Mouse (Mus musculus): Measurements from ENCODE around the gene Sufu.

DNA sequence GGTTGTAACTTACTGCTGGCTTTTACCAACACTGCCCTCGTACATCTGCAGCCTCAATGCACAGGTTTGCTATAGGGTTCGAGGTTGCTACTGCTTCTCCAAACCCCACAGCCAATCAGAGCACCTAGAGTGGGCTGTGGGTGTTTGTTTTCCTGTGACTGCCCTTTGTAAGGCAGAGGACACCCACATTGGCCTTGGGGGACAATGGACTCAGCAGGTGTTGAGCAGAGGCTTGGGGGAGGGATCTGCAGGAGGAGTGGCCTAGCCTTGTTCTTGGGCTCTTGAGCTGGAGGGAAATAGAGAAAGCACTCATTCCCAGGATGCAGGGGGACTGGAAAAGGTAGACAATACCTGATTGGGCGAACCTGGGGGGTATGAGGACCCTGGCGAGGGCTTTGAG, 38.3 kb upstream of the Sufu start:
- no peak for TF ChIP-seq CTCF (IDR thresholded peaks at IDR 0.05; ENCODE audit: low read depth, low read length)
- no peak for TF ChIP-seq TAL1 (conservative IDR thresholded peaks at IDR 0.05; ENCODE audit: low read depth, low read length)
